Mouse (Mus musculus) hindbrain, embryonic 11.5 days (tissue): ENCODE results near the gene Cyp17a1. TPM values are rescaled to one million over a fixed set of nuclear protein-coding genes. Genes with fewer than 3 reads are reported as not detected.

Experiments
- ATAC-seq: fragments of 200-750 bp; cut with Nextera tagmentation; 2 replicates; pipeline ENCODE4 v1.8.0; 2017; ENCODE audit warnings: mild to moderate bottlenecking, moderate TSS enrichment, moderate library complexity; ENCODE audit not compliant: low FRiP score
- DNase-seq: peaks from one replicate; pipeline ENCODE4 v3.0.0-alpha.2; 2015; ENCODE audit warnings: low spot score
- H3K27ac ChIP-seq: fragments of 300-500 bp; sonication (generic); 2 replicates; pipeline ENCODE4 v1.5.1; 2014; ENCODE audit warnings: mild to moderate bottlenecking, low read depth, low read length
- H3K27me3 ChIP-seq: fragments of 300-500 bp; sonication (generic); 2 replicates; pipeline ENCODE4 v1.6.1; 2014; ENCODE audit warnings: mild to moderate bottlenecking, low read length, moderate library complexity, mixed read lengths; ENCODE audit not compliant: control insufficient read depth, insufficient read depth
- H3K36me3 ChIP-seq: fragments of 300-500 bp; sonication (generic); 2 replicates; pipeline ENCODE4 v1.6.1; 2014; ENCODE audit warnings: mild to moderate bottlenecking, low read length, moderate library complexity, mixed read lengths; ENCODE audit not compliant: control insufficient read depth, insufficient read depth
- H3K4me1 ChIP-seq: fragments of 300-500 bp; sonication (generic); replicated peaks from 2 replicates; pipeline ENCODE4 v1.6.1; 2014; ENCODE audit warnings: low read length, mixed read lengths; ENCODE audit not compliant: control insufficient read depth, insufficient read depth
- H3K4me2 ChIP-seq: fragments of 300-500 bp; sonication (generic); replicated peaks from 2 replicates; pipeline ENCODE4 v1.6.1; 2014; ENCODE audit warnings: mild to moderate bottlenecking, low read depth, low read length
- H3K4me3 ChIP-seq: fragments of 300-500 bp; sonication (generic); 2 replicates; pipeline ENCODE4 v1.5.1; 2014; ENCODE audit warnings: low read depth, low read length
- H3K9ac ChIP-seq: fragments of 300-500 bp; sonication (generic); 2 replicates; pipeline ENCODE4 v1.6.1; 2014; ENCODE audit warnings: low read depth, low read length
- H3K9me3 ChIP-seq: fragments of 300-500 bp; sonication (generic); 2 replicates; pipeline ENCODE4 v1.6.1; 2016; ENCODE audit warnings: low read length; ENCODE audit not compliant: control insufficient read depth
- WGBS: fragments of 180-500 bp; shearing (Covaris S2); extraction: QIAGEN DNeasy Blood & Tissue Kit; methylation state at CpG from one replicate; pipeline ENCODE4 v1.1.7; 2014; 5-methylcytosine and 5-hydroxymethylcytosine counted together
- polyA plus RNA-seq: library from polyadenylated mRNA; unstranded; fragments of >200 nt; fragmentation: Nextera tagmentation; extraction: Ambion mirVana; gene quantifications from 2 replicates; pipeline ENCODE4 v1.2.1, GENCODE M21; 2014

Cyp17a1 gene
- polyA plus RNA-seq, 1 experiment from 2014 or later: 0.29 TPM

DNA sequence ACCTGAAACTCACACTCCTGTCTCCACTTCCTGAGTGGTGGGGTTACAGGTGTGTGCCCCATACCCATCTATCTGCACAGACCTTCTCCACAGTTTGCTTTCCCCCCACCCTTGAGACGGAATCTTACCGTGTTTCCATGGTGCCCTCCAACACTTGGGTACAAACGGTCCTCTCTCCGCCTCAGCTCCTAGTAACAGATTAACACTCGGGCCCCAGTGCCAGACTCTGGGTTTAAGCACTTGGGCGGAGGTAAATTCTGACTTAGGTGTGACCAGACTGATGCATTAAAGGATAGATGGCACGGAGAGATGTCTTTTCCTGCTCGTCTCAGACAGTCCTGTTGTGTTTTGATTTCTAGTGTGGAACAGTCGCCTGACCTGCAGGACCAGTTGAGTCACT is 28.2 kb upstream of the Cyp17a1 start:
- Histone ChIP-seq H3K4me3 (no peak overlapping the region), H3K4me1 (no peaks in the 10 kb centered on the region), H3K4me2 (no peak overlapping the region), H3K9ac (no peak overlapping the region), H3K27me3 (no peaks in the 10 kb centered on the region), H3K9me3 (no peaks in the 10 kb centered on the region), H3K36me3 (no peaks in the 10 kb centered on the region), H3K27ac (no peak overlapping the region)
- ATAC-seq: no peak
- no peak for DNase-seq
- 83% methylated on average over 9 of the region's 9 CpGs for WGBS

DNA sequence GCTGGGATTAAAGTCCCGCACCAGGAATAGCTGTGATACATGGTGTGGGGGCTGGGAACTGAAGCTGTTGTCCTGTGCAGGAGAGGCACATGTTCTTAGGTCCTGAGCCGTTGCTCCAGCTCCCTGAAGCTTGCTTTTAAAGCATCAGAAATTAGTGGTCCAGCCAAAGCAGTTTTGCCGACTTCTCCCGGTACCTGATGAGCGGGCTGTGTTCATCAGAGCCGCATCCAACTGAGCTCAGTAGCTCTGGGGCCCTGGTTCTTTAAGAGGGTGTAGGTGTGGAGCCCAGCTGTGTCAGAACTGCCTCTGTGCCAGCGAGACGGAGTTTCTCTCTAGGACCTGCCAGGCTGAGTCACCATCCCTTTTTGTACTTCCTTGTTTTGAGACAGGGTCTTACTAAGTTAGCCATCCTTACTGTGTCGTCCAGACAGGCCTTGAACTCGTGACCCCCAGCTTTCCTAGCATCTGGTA is 26.1 kb upstream of the Cyp17a1 start:
- no peaks in the 10 kb centered on the region for H3K27me3 ChIP-seq
- no peaks in the 10 kb centered on the region for H3K9me3 ChIP-seq
- no peak overlapping the region for H3K4me3 ChIP-seq
- no peak overlapping the region for H3K9ac ChIP-seq
- DNase-seq (no peak), ATAC-seq (no peak)
- no peaks in the 10 kb centered on the region for H3K4me1 ChIP-seq
- no peak overlapping the region for H3K4me2 ChIP-seq
- no peaks in the 10 kb centered on the region for H3K36me3 ChIP-seq
- H3K27ac ChIP-seq: no peak overlapping the region
- 74% methylated on average over 10 of the region's 10 CpGs for WGBS

DNA sequence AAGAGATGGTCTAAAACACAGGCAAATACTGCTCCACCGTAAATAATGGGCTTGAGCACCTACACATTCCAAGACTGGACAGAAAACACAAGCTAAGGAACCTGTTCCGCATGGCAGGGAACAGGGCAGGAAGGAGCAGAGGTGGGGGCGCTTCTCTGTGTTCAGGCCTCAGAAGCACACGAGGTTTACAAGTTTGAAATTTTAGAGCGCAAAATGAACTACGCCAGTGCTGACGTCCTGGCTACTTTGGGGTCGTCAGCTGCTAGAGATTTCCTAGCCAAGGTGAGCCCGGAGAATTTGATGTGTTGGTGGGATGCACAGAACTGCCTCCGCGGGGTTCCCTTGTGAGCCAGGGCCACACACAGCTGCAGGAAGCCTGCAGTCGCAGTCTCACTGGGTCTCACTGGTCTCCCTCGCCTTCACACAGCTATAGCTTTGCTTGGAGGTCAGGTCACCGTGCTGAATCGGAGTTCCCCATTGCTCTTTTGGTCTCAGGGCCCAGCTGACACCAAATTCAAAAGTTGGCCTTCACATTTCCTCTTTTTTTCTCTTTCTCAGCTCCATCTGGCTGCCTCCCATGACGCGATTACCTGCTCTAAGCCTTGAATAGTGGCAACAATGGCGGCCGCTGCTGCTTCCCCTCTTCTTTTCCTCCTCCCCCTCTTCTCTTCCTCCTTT is 25.0 kb upstream of the Cyp17a1 start:
- no peak overlapping the region for H3K27ac ChIP-seq
- H3K4me1 ChIP-seq: no peaks in the 10 kb centered on the region
- ATAC-seq (no peak), DNase-seq (no peak)
- WGBS: 47% methylated on average over 19 of the region's 19 CpGs
- no peak overlapping the region for H3K4me3 ChIP-seq
- no peaks in the 10 kb centered on the region for H3K9me3 ChIP-seq
- no peak overlapping the region for H3K4me2 ChIP-seq
- H3K36me3 ChIP-seq: no peaks in the 10 kb centered on the region
- H3K9ac ChIP-seq: no peak overlapping the region
- no peaks in the 10 kb centered on the region for H3K27me3 ChIP-seq

DNA sequence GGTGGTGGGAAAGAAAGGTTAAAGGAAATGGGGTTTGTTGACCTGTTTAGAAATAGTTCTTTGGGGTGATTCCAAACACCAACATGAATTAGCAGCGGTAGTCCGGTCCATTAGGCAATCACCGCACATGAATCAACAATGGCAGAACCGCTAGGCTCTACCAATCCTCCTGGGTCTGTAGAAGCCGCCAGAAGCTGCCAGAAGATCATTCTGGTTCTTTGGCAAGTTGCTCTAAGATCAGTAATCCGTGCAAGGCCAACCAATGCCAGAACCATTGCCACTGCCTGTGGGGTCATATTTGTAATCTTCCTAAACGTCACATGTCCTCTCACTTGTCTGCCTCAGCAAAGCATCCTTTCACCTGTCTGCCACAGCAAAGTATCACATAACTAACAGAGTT is 24.0 kb upstream of the Cyp17a1 start:
- no peak for ATAC-seq
- no peak for DNase-seq
- 92% methylated on average over 7 of the region's 7 CpGs for WGBS
- Histone ChIP-seq H3K4me2 (no peak overlapping the region), H3K4me1 (no peaks in the 10 kb centered on the region), H3K4me3 (no peak overlapping the region), H3K36me3 (no peaks in the 10 kb centered on the region), H3K9ac (no peak overlapping the region), H3K27me3 (no peaks in the 10 kb centered on the region), H3K9me3 (no peaks in the 10 kb centered on the region), H3K27ac (no peak overlapping the region)

DNA sequence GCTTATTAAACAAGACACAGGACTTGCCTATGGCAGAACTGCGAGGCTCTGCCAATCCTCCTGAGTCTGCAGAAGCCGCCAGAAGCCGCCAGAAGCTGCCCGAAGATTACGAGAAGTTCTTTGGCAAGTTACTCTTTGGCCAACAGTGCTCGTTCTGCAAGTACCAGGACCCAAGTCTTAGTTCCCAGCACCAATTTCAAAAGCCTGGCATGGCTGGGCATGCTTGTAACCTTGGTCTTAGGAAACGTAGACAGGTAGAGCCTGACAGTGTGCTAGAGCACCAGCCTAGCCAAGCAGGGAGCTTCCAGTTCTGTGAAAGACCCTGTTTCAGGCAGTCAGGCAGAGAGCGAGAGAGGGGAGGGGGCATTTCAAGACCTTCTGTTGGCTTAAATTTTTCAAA is 23.5 kb upstream of the Cyp17a1 start:
- Histone ChIP-seq H3K27ac (no peak overlapping the region), H3K27me3 (no peaks in the 10 kb centered on the region), H3K4me2 (no peak overlapping the region), H3K4me3 (no peak overlapping the region), H3K9ac (no peak overlapping the region), H3K9me3 (no peaks in the 10 kb centered on the region), H3K36me3 (no peaks in the 10 kb centered on the region), H3K4me1 (no peaks in the 10 kb centered on the region)
- 93% methylated on average over 8 of the region's 8 CpGs for WGBS
- DNase-seq: no peak
- ATAC-seq: no peak

DNA sequence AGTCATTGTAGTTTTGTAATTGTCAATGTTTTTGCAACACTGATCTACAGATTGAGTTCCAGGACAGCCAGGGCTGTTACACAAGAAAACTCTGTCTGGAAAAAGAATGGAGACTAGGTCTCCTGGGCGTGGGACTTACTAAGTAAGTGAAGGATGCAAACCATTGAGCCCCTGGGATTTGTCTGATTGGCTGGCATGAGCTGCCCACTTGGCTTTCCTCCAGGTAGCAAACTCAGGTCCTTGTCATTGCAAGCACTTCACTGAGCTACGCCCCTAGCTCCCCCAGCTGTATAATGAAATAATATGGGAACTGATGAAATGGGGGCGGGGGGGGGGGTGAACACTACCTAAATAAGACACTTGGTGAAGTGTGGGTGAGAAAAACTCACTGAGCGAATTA is 20.2 kb upstream of the Cyp17a1 start:
- Histone ChIP-seq H3K27ac (no peak overlapping the region), H3K9ac (no peak overlapping the region), H3K36me3 (no peaks in the 10 kb centered on the region), H3K4me3 (no peak overlapping the region), H3K4me2 (no peak overlapping the region), H3K27me3 (no peaks in the 10 kb centered on the region), H3K4me1 (no peaks in the 10 kb centered on the region), H3K9me3 (no peaks in the 10 kb centered on the region)
- ATAC-seq: no peak
- WGBS: 91% methylated on average over 4 of the region's 4 CpGs
- no peak for DNase-seq

DNA sequence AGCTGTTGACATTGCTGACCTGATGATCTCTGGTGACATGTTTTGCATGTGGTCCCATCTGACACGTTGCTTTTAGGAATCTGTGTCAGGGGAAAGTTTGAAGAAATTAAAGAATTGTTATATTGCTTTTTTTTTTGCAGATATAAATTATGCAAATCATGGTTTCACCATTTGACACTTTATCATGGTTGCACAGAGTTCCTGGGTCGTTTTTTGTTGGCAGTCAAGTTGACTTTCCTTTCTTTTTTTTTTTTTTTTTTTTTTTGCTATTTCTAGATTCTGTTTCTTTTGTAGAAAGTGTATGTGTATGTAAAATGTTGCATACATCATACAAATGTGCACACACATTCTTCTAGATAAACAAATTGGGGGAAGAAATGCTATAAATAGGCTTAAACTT is 18.1 kb upstream of the Cyp17a1 start:
- Histone ChIP-seq H3K9me3 (no peaks in the 10 kb centered on the region), H3K4me1 (no peaks in the 10 kb centered on the region), H3K27ac (no peak overlapping the region), H3K4me2 (no peak overlapping the region), H3K27me3 (no peaks in the 10 kb centered on the region), H3K36me3 (no peaks in the 10 kb centered on the region), H3K4me3 (no peak overlapping the region), H3K9ac (no peak overlapping the region)
- no peak for ATAC-seq
- WGBS: 78% methylated on average over 2 of the region's 2 CpGs
- DNase-seq: no peak

DNA sequence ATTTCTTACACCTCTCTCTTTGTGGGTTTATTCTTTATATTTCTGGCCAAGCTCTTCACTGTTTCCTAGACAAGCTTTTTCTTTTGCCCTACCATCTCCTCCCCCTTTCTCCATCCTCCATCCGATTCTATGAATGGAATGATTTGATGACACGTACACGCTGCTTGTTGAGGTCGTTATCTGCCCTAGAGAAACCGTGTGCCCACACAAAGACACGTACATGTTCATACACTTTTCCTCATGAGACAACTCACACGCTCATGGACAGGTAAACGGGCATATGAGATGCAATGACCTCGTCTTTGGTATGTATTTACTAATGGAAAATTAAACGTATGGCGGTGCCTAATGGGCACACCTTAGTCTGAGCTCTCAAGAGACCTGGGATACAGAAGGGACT is 17.4 kb upstream of the Cyp17a1 start:
- Histone ChIP-seq H3K36me3 (no peaks in the 10 kb centered on the region), H3K4me2 (peak overlapping the region; percentile 52), H3K4me3 (peak overlapping the region; percentile 71), H3K4me1 (no peaks in the 10 kb centered on the region), H3K9me3 (no peaks in the 10 kb centered on the region), H3K9ac (peak overlapping the region; percentile 86), H3K27ac (no peak overlapping the region), H3K27me3 (no peaks in the 10 kb centered on the region)
- DNase-seq: peak; percentile 27
- peak; percentile 45 for ATAC-seq
- 82% methylated on average over 11 of the region's 11 CpGs for WGBS
